8 mouse cellular contexts compared by ENCODE assay signal in genomic region chr17:11067704-11068475, GRCm38 (mm10).
A peak's percentile ranks its signal among the peaks of the same experiment; 100 is the strongest.
DNase-seq lines count a peak whose midpoint lies in the region; ATAC-seq lines count a peak whose summit lies in the region.

No protein-coding gene starts in this region.

- no peaks in the 10 kb centered on the region for H3K9me3 ChIP-seq in hindbrain, embryonic 16.5 days (ENCODE audit: control insufficient read depth, low read length)
- no peaks in the 10 kb centered on the region for H3K9me3 ChIP-seq in midbrain, embryonic 11.5 days (ENCODE audit: control insufficient read depth, low read length)
- no peaks in the 10 kb centered on the region for H3K9me3 ChIP-seq in stomach, embryonic 16.5 days (replicated peaks; ENCODE audit: control insufficient read depth, low read length)

- H3K36me3 ChIP-seq in hindbrain, embryonic 16.5 days (ENCODE audit: control insufficient read depth, insufficient read depth, low read length): no peaks in the 10 kb centered on the region
- H3K36me3 ChIP-seq in midbrain, embryonic 11.5 days (ENCODE audit: control insufficient read depth, insufficient read depth, low read length): no peaks in the 10 kb centered on the region
- H3K36me3 ChIP-seq in stomach, embryonic 16.5 days (ENCODE audit: control insufficient read depth, insufficient read depth, low read length): no peaks in the 10 kb centered on the region

- peak overlapping the region; percentile 47 for H3K4me2 ChIP-seq in hindbrain, embryonic 16.5 days (ENCODE audit: low read length)
- peak overlapping the region; percentile 53 for H3K4me2 ChIP-seq in midbrain, embryonic 11.5 days
- peak overlapping the region; percentile 13 for H3K4me2 ChIP-seq in stomach, embryonic 16.5 days (ENCODE audit: low read depth, low read length)

- H3K27ac ChIP-seq in hindbrain, embryonic 16.5 days (ENCODE audit: low read depth, low read length): peak overlapping the region; percentile 65
- peak overlapping the region; percentile 74 for H3K27ac ChIP-seq in midbrain, embryonic 11.5 days (ENCODE audit: low read depth, low read length)
- no peak overlapping the region for H3K27ac ChIP-seq in stomach, embryonic 16.5 days (ENCODE audit: low read length)

- H3K4me1 ChIP-seq in hindbrain, embryonic 16.5 days (ENCODE audit: control insufficient read depth, insufficient read depth, low read depth, low read length): peaks cover 15% of the 10 kb centered on the region
- peaks cover 15% of the 10 kb centered on the region for H3K4me1 ChIP-seq in midbrain, embryonic 11.5 days (ENCODE audit: control insufficient read depth, insufficient read depth, low read length)
- H3K4me1 ChIP-seq in stomach, embryonic 16.5 days (ENCODE audit: control insufficient read depth, insufficient read depth, low read length): no peaks in the 10 kb centered on the region

- H3K4me3 ChIP-seq in hindbrain, embryonic 16.5 days (ENCODE audit: low read length): no peak overlapping the region
- H3K4me3 ChIP-seq in midbrain, embryonic 11.5 days (ENCODE audit: low read depth, low read length): peak overlapping the region; percentile 10; the same call in 1 of the 2 replicates
- H3K4me3 ChIP-seq in stomach, embryonic 16.5 days (replicated peaks; ENCODE audit: low read length): no peak overlapping the region

- no peaks in the 10 kb centered on the region for H3K27me3 ChIP-seq in hindbrain, embryonic 16.5 days (replicated peaks; ENCODE audit: control insufficient read depth, insufficient read depth, low read length)
- H3K27me3 ChIP-seq in midbrain, embryonic 11.5 days (ENCODE audit: control insufficient read depth, insufficient read depth, low read length): no peaks in the 10 kb centered on the region
- H3K27me3 ChIP-seq in stomach, embryonic 16.5 days (ENCODE audit: control insufficient read depth, insufficient read depth, low read length): no peaks in the 10 kb centered on the region

- peak; percentile 53 for DNase-seq in WW6 (ENCODE audit: low read depth, low spot score)
- peak; percentile 66 for DNase-seq in gastrocnemius, postnatal 14 days
- peak; percentile 48 to 52 for DNase-seq in left cerebral cortex, postnatal 14 days (ENCODE audit: low spot score in 2 of 2)
- peak; percentile 96 for DNase-seq in midbrain, embryonic 11.5 days (ENCODE audit: low spot score, missing footprints)
- no peak for DNase-seq in spleen, adult 18-20 months

- 5% methylated on average over 14 of the region's 14 CpGs for WGBS in hindbrain, embryonic 16.5 days
- WGBS in midbrain, embryonic 11.5 days: 3% methylated on average over 14 of the region's 14 CpGs
- 23% methylated on average over 14 of the region's 14 CpGs for WGBS in stomach, embryonic 16.5 days

- peak overlapping the region; percentile 9; the same call in 1 of the 2 replicates for H3K9ac ChIP-seq in hindbrain, embryonic 16.5 days (ENCODE audit: low read depth, low read length)
- H3K9ac ChIP-seq in midbrain, embryonic 11.5 days (ENCODE audit: low read length): peak overlapping the region; percentile 58
- no peak overlapping the region for H3K9ac ChIP-seq in stomach, embryonic 16.5 days (ENCODE audit: low read length)

- peak; percentile 71 for ATAC-seq in common myeloid progenitor, adult 5-6 weeks (replicated peaks; ENCODE audit: low read depth, poor library complexity, severe bottlenecking)
- peak; percentile 93 for ATAC-seq in hindbrain, embryonic 16.5 days
- peak; percentile 93 for ATAC-seq in midbrain, embryonic 11.5 days (ENCODE audit: low FRiP score)
- ATAC-seq in stomach, embryonic 16.5 days (ENCODE audit: insufficient read depth, low FRiP score): peak; percentile 84

- intact Hi-C loops in gastrocnemius, postnatal 14 days (cut with DNase I; ENCODE audit: low total_unique reads): no loop called here
- intact Hi-C loops in left cerebral cortex, postnatal 14 days (cut with DNase I): no loop called here

Comparison
In these comparisons a context has a peak if more than half of its experiments do, and no peak if none do; other contexts are left out.
1. DNase-seq: peak in WW6 (single experiment), gastrocnemius, postnatal 14 days (single experiment), left cerebral cortex, postnatal 14 days (2 of 2) and midbrain, embryonic 11.5 days (single experiment); none in spleen, adult 18-20 months (0 of 2).
2. Peak in every context shown above with its lines, with median percentiles within 50 percentile points of each other: ATAC-seq and H3K4me2 ChIP-seq.